Mouse (Mus musculus) heart, postnatal 25 days (tissue): ENCODE results near the gene Crim1. TPM values are rescaled to one million over a fixed set of nuclear protein-coding genes. Genes with fewer than 3 reads are reported as not detected.

Experiments
- DNase-seq: peaks from one replicate; pipeline ENCODE4 v3.0.0; 2022; ENCODE audit warnings: low spot score
- intact Hi-C: fragments of 180-260 bp; cut with DNase I; formaldehyde crosslinking; loops from one replicate; pipeline ENCODE4 v1.15.1; 2025
- total RNA-seq, 2 experiments: library from RNA; stranded (reverse); gene quantifications; 2 replicates each; pipeline ENCODE4 v1.2.3; 2021

The Crim1 gene
- total RNA-seq, 2 experiments from 2014 or later = 45.2 to 48.7 TPM

GRCm38 (mm10) chr17:78392401-78393087 lies 192.5 kb downstream of the Crim1 start:
- no peak for DNase-seq
- intact Hi-C loops = no loop called here

GRCm38 (mm10) chr17:78400130-78400840 lies 200.2 kb downstream of the Crim1 start:
- intact Hi-C loops = no loop called here
- no peak for DNase-seq

- intact Hi-C loops = no loop called here
- DNase-seq = no peak
These were observed 201.3 kb downstream of the Crim1 start for GRCm38 (mm10) chr17:78401311-78401710.

GRCm38 (mm10) chr17:78401713-78402112 lies 201.7 kb downstream of the Crim1 start:
- intact Hi-C loops = no loop called here
- no peak for DNase-seq

- intact Hi-C loops = no loop called here
- DNase-seq = no peak
These were observed 202.1 kb downstream of the Crim1 start for GRCm38 (mm10) chr17:78402174-78402573.

GRCm38 (mm10) chr17:78403229-78403628 lies 203.2 kb downstream of the Crim1 start:
- intact Hi-C loops = no loop called here
- DNase-seq = no peak

- intact Hi-C loops = no loop called here
- no peak for DNase-seq
These were observed 203.8 kb downstream of the Crim1 start for GRCm38 (mm10) chr17:78403804-78404203.

GRCm38 (mm10) chr17:78405336-78405735 lies 205.3 kb downstream of the Crim1 start:
- no peak for DNase-seq
- intact Hi-C loops = no loop called here

GRCm38 (mm10) chr17:78406854-78407253 lies 206.8 kb downstream of the Crim1 start:
- intact Hi-C loops = no loop called here
- no peak for DNase-seq

GRCm38 (mm10) chr17:78407581-78407980 lies 207.5 kb downstream of the Crim1 start:
- DNase-seq = no peak
- intact Hi-C loops = no loop called here

- no peak for DNase-seq
- intact Hi-C loops = no loop called here
These were observed 208.3 kb downstream of the Crim1 start for GRCm38 (mm10) chr17:78408386-78408785.

- intact Hi-C loops = no loop called here
- DNase-seq = no peak
These were observed 209.9 kb downstream of the Crim1 start for GRCm38 (mm10) chr17:78409900-78410299.

- no peak for DNase-seq
- intact Hi-C loops = loop anchor here (5.0 kb wide), 2 partner anchors 48 to 218 kb away; no protein-coding TSS in a partner anchor
These were observed 215.2 kb downstream of the Crim1 start for GRCm38 (mm10) chr17:78415255-78415654.

GRCm38 (mm10) chr17:78417381-78418281 lies 217.6 kb downstream of the Crim1 start, which contains the start of gene Fez2:
Gene Fez2 (minus strand): TSS chr17:78418152.
- DNase-seq = peak; percentile 88
- intact Hi-C loops = loop anchor here (5.0 kb wide), 2 partner anchors 50 to 220 kb away; no protein-coding TSS in a partner anchor

GRCm38 (mm10) chr17:78419216-78419615 lies 219.2 kb downstream of the Crim1 start:
- intact Hi-C loops = loop anchor here (5.0 kb wide), 2 partner anchors 52 to 222 kb away; no protein-coding TSS in a partner anchor
- DNase-seq = no peak

GRCm38 (mm10) chr17:78425026-78425425 lies 225.0 kb downstream of the Crim1 start:
- intact Hi-C loops = no loop called here
- no peak for DNase-seq
